Mouse (Mus musculus) midbrain, embryonic 15.5 days (tissue): ENCODE data around the gene Ulk4. TPM values are rescaled to one million over a fixed set of nuclear protein-coding genes. Genes with fewer than 3 reads are reported as not detected.

Source experiments
- ATAC-seq: fragments of 200-750 bp; cut with Nextera tagmentation; replicated peaks from 2 replicates; pipeline ENCODE4 v1.8.0; 2017; ENCODE audit warnings: moderate TSS enrichment
- H3K27ac ChIP-seq: fragments of 300-500 bp; sonication (generic); 2 replicates; pipeline ENCODE4 v1.5.1; 2015; ENCODE audit warnings: mild to moderate bottlenecking, inconsistent platforms
- H3K27me3 ChIP-seq: fragments of 300-500 bp; sonication (generic); replicated peaks from 2 replicates; pipeline ENCODE4 v1.6.1; 2015; ENCODE audit warnings: inconsistent platforms
- H3K36me3 ChIP-seq: fragments of 300-500 bp; sonication (generic); replicated peaks from 2 replicates; pipeline ENCODE4 v1.6.1; 2015; ENCODE audit warnings: inconsistent platforms
- H3K4me1 ChIP-seq: fragments of 300-500 bp; sonication (generic); 2 replicates; pipeline ENCODE4 v1.6.1; 2015; ENCODE audit warnings: inconsistent platforms
- H3K4me2 ChIP-seq: fragments of 300-500 bp; sonication (generic); 2 replicates; pipeline ENCODE4 v1.6.1; 2015; ENCODE audit warnings: inconsistent platforms, mild to moderate bottlenecking, moderate library complexity
- H3K4me3 ChIP-seq: fragments of 300-500 bp; sonication (generic); 2 replicates; pipeline ENCODE4 v1.5.1; 2015; ENCODE audit warnings: mild to moderate bottlenecking, inconsistent platforms
- H3K9ac ChIP-seq: fragments of 300-500 bp; sonication (generic); 2 replicates; pipeline ENCODE4 v1.6.1; 2015; ENCODE audit warnings: mild to moderate bottlenecking, inconsistent platforms
- H3K9me3 ChIP-seq: fragments of 300-500 bp; sonication (generic); 2 replicates; pipeline ENCODE4 v1.6.1; 2016; ENCODE audit warnings: inconsistent platforms
- WGBS: fragments of 180-500 bp; shearing (Covaris S2); methylation state at CpG from one replicate; pipeline ENCODE4 v1.1.7; 2015; ENCODE audit warnings: mixed read lengths; 5-methylcytosine and 5-hydroxymethylcytosine counted together
- polyA plus RNA-seq: library from polyadenylated mRNA; unstranded; fragments of >200 nt; fragmentation: Nextera tagmentation; extraction: Ambion mirVana; gene quantifications from 2 replicates; pipeline ENCODE4 v1.2.1, GENCODE M21; 2015

The Ulk4 gene
- polyA plus RNA-seq, 1 experiment from 2014 or later, result 92.9 TPM

GRCm38 (mm10) chr9:120961969-120962700, 314.9 kb downstream of the Ulk4 start:
- Histone ChIP-seq H3K4me2 (no peak overlapping the region), H3K9me3 (no peaks in the 10 kb centered on the region), H3K27ac (no peak overlapping the region), H3K27me3 (no peaks in the 10 kb centered on the region), H3K4me1 (peaks cover 14% of the 10 kb centered on the region), H3K4me3 (no peak overlapping the region), H3K36me3 (peaks cover 44% of the 10 kb centered on the region), H3K9ac (no peak overlapping the region)
- WGBS, result 80% methylated on average over 3 of the region's 3 CpGs
- no peak for ATAC-seq

DNA sequence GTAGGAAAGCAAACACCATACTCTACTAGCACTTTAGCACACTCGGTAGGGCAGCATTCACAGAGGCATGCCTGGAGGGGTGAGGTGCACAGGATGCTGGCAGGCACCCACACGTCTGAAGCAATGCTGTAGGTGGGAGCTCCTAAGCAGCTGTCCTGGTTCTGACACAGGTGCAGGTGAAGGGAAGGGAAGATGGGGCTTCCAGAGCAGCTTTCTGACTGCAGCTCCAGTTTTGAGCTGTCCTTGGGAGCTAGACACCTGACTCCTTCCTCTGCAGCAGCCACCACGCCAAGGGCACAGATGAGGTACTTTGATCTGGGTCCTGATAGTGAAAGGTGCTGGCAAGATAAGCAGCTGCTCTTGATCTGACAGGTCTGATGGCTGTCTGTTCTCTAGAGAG, 315.5 kb downstream of the Ulk4 start:
- Histone ChIP-seq H3K27me3 (no peaks in the 10 kb centered on the region), H3K9me3 (no peaks in the 10 kb centered on the region), H3K27ac (no peak overlapping the region; the same call in 1 of the 2 replicates), H3K4me1 (peaks cover 14% of the 10 kb centered on the region), H3K36me3 (peaks cover 51% of the 10 kb centered on the region), H3K4me3 (no peak overlapping the region), H3K4me2 (no peak overlapping the region), H3K9ac (no peak overlapping the region)
- WGBS, result 79% methylated on average over 3 of the region's 3 CpGs
- ATAC-seq, result no peak

DNA sequence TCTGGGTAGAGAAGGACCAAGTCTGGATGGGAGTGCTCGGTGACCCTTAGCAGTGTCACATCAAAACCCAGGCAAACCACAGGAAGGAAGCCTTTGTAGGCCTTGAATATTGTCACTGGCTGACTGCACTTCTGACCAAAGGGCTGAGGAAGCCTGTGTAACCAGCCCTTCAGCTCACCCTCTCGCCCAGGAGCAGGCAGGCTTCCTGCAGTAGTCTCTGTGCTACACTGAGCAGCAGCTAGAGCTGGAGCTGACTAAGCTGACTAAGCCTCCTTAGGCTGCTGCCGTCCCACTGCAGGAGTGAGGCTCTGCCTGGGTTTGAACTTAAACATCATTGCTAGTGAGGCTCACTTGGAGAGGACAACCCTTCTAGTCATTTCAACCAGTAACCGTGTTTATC, 316.4 kb downstream of the Ulk4 start:
- no peak for ATAC-seq
- Histone ChIP-seq H3K4me3 (no peak overlapping the region), H3K9ac (no peak overlapping the region), H3K36me3 (peaks cover 59% of the 10 kb centered on the region), H3K27me3 (no peaks in the 10 kb centered on the region), H3K4me2 (no peak overlapping the region), H3K27ac (peak overlapping the region; percentile 19; the same call in 1 of the 2 replicates), H3K4me1 (peaks cover 14% of the 10 kb centered on the region), H3K9me3 (no peaks in the 10 kb centered on the region)
- WGBS, result 80% methylated on average over 4 of the region's 4 CpGs

DNA sequence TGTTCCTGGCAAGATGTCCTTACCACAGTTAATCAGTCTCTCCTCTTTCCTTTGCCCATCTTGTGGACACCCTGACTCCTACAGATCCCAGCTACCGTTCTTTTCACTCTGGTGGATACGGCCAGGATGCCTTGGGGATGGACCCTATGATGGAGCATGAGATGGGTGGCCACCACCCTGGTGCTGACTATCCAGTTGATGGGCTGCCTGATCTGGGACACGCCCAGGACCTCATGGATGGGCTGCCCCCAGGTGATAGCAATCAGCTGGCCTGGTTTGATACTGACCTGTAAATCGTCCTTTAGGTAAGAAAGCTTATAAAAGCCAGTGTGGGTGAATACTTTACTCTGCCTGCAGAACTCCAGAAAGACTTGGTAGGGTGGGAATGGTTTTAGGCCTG, 317.8 kb downstream of the Ulk4 start:
- H3K27me3 ChIP-seq, result no peaks in the 10 kb centered on the region
- 80% methylated on average over 4 of the region's 4 CpGs for WGBS
- no peak for ATAC-seq

GRCm38 (mm10) chr9:120958560-120958959, 318.4 kb downstream of the Ulk4 start:
- no peak overlapping the region for H3K9ac ChIP-seq
- 74% methylated on average over 6 of the region's 6 CpGs for WGBS
- no peaks in the 10 kb centered on the region for H3K9me3 ChIP-seq
- no peak overlapping the region for H3K27ac ChIP-seq
- H3K4me2 ChIP-seq, result no peak overlapping the region
- peaks cover 80% of the 10 kb centered on the region for H3K36me3 ChIP-seq
- H3K4me3 ChIP-seq, result no peak overlapping the region
- H3K27me3 ChIP-seq, result no peaks in the 10 kb centered on the region
- ATAC-seq, result no peak
- H3K4me1 ChIP-seq, result peaks cover 12% of the 10 kb centered on the region

More for the DNA sequence above, 317.8 kb downstream of the Ulk4 start:
- H3K36me3 ChIP-seq, result peaks cover 73% of the 10 kb centered on the region
- no peak overlapping the region for H3K9ac ChIP-seq
- H3K27ac ChIP-seq, result 0 out of 2 replicates have a peak overlapping the region, but pooled peaks have one; percentile 3
- no peaks in the 10 kb centered on the region for H3K9me3 ChIP-seq
- H3K4me1 ChIP-seq, result peaks cover 14% of the 10 kb centered on the region
- H3K4me3 ChIP-seq, result no peak overlapping the region
- H3K4me2 ChIP-seq, result no peak overlapping the region

DNA sequence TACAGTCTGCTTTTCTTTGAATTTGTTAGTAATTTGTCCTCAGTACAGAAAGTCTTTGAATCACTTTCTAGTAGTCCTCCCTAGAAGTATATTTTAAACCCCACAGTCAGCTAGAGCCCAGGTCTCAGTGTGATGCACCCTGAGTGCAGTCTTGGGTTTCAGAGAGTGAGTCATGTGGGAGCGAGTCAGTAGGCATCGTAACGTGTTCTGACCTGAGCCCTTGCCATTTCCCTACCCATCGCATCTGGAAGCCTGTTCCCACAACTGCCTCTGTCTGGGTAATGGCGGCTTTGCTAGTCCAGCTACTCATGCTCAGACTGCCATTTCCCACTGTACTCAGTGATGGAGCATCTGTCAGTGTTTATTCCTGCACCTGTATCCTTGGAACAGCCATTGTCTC, 318.9 kb downstream of the Ulk4 start:
- Histone ChIP-seq H3K36me3 (peaks cover 85% of the 10 kb centered on the region), H3K9ac (no peak overlapping the region), H3K4me3 (no peak overlapping the region), H3K27me3 (no peaks in the 10 kb centered on the region), H3K4me2 (no peak overlapping the region), H3K4me1 (peaks cover 11% of the 10 kb centered on the region), H3K9me3 (no peaks in the 10 kb centered on the region), H3K27ac (no peak overlapping the region)
- 88% methylated on average over 5 of the region's 5 CpGs for WGBS
- no peak for ATAC-seq

DNA sequence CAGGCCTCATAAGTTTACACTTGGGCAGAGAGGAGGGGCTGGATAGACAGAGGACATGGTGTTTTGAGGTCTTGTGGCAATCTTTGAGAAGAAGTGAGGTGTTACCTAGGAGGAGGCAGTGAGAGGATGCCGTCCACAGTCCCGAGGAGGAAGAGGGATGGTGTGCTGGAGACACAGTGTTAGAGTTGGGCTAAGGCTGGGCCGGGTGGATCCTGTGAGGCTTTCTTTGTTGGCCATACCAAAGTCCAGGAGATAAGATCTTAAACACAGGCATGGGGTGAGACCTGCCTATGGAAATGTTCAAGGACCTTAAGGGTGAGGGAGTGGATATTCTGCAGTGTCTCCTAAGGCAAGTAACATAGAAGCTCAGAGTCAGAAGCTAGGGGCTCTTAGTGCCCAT, 325.1 kb downstream of the Ulk4 start:
- Histone ChIP-seq H3K4me2 (no peak overlapping the region), H3K9ac (no peak overlapping the region), H3K27ac (no peak overlapping the region), H3K27me3 (no peaks in the 10 kb centered on the region), H3K9me3 (no peaks in the 10 kb centered on the region), H3K4me1 (peaks cover 24% of the 10 kb centered on the region), H3K36me3 (peaks cover 68% of the 10 kb centered on the region), H3K4me3 (no peak overlapping the region)
- no peak for ATAC-seq
- 88% methylated on average over 3 of the region's 3 CpGs for WGBS

DNA sequence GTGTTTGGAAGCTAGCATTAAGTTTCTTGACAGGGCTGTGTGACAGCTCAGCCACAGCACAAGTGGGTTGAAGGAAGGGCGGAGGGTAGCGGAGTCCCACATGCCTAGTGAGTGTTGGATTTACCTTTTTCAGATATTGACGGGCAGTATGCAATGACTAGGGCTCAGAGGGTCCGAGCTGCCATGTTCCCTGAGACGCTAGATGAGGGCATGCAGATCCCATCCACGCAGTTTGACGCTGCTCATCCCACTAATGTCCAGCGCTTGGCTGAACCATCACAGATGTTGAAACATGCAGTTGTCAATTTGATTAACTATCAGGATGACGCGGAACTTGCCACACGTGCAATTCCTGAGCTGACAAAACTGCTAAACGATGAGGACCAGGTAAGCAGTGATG, 326.2 kb downstream of the Ulk4 start:
- H3K4me2 ChIP-seq, result no peak overlapping the region
- no peak overlapping the region for H3K27ac ChIP-seq
- peaks cover 56% of the 10 kb centered on the region for H3K36me3 ChIP-seq
- H3K27me3 ChIP-seq, result no peaks in the 10 kb centered on the region
- WGBS, result 96% methylated on average over 12 of the region's 12 CpGs
- no peak for ATAC-seq
- no peaks in the 10 kb centered on the region for H3K9me3 ChIP-seq
- peaks cover 34% of the 10 kb centered on the region for H3K4me1 ChIP-seq
- H3K4me3 ChIP-seq, result no peak overlapping the region
- no peak overlapping the region for H3K9ac ChIP-seq

DNA sequence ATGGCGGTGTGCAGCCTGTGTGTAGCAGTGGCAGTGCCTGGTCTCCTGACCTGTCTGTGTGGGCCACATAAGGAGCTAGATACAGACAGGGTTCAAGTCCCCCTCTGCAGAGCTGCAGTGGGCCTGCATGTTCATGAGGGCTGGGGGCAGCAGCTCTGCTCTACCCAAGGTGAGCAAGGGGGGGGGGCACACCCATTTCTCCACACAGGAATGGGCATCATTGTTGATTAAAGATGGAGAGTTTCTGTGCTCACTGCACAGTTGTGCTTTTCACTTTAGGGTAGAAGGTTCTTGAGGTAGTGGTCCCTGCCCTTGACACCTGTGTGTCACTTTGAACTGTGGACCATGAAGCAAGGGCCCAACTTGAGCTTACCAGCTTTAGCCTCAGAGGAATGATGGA, 328.2 kb downstream of the Ulk4 start:
- Histone ChIP-seq H3K4me3 (no peak overlapping the region), H3K9ac (no peak overlapping the region), H3K27me3 (no peaks in the 10 kb centered on the region), H3K9me3 (no peaks in the 10 kb centered on the region), H3K27ac (no peak overlapping the region), H3K4me2 (no peak overlapping the region), H3K36me3 (peaks cover 36% of the 10 kb centered on the region), H3K4me1 (peaks cover 48% of the 10 kb centered on the region)
- 100% methylated on average over 1 of the region's 1 CpGs for WGBS
- no peak for ATAC-seq

DNA sequence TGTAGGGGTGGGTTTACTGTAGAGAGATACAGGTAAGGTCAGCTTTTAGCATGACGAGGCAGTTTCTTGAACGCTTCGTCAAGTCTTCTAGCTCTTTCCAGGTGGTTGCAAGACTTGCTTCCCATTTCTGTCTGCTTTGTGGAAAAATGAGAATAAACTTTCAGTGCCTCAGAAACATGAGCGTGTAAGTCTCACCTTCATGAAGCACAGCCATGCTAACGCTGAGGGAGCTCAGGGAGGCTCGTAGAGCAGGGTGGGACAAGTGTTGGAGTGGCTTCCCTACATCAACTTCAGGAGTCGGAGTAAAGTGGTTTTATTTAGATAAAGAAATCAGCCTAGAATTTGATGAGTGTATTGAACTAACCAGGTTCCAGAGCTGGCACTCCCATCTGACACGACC, 330.9 kb downstream of the Ulk4 start:
- ATAC-seq, result no peak
- H3K4me3 ChIP-seq, result no peak overlapping the region
- H3K4me2 ChIP-seq, result no peak overlapping the region
- no peaks in the 10 kb centered on the region for H3K9me3 ChIP-seq
- H3K4me1 ChIP-seq, result peaks cover 73% of the 10 kb centered on the region
- H3K9ac ChIP-seq, result no peak overlapping the region
- 84% methylated on average over 8 of the region's 8 CpGs for WGBS
- H3K27ac ChIP-seq, result no peak overlapping the region
- H3K36me3 ChIP-seq, result peaks cover 10% of the 10 kb centered on the region; the same call in 1 of the 2 replicates
- no peaks in the 10 kb centered on the region for H3K27me3 ChIP-seq

DNA sequence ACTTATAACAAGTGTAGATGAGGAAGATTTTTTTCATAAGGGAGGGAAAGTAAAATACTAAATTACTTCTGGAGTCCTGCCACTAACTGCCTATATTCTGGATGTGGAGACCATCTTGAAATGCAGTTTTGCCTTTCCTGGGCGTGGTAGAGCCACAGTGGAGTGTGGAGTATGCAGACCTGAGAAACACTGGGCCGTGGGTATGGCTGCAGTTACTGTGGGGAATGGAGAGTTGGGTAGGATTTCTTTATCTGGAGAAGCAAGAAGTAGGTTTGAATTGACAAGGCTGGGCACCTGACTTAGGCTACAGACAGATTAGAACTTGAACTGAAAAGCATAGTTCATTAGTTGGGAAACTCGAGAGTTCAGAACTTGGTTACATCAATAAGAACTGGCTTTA, 332.8 kb downstream of the Ulk4 start:
- no peaks in the 10 kb centered on the region for H3K36me3 ChIP-seq
- no peaks in the 10 kb centered on the region for H3K27me3 ChIP-seq
- peaks cover 90% of the 10 kb centered on the region for H3K4me1 ChIP-seq
- ATAC-seq, result no peak
- 78% methylated on average over 3 of the region's 3 CpGs for WGBS
- no peak overlapping the region for H3K27ac ChIP-seq
- no peak overlapping the region for H3K4me3 ChIP-seq
- no peaks in the 10 kb centered on the region for H3K9me3 ChIP-seq
- no peak overlapping the region for H3K9ac ChIP-seq
- no peak overlapping the region for H3K4me2 ChIP-seq

DNA sequence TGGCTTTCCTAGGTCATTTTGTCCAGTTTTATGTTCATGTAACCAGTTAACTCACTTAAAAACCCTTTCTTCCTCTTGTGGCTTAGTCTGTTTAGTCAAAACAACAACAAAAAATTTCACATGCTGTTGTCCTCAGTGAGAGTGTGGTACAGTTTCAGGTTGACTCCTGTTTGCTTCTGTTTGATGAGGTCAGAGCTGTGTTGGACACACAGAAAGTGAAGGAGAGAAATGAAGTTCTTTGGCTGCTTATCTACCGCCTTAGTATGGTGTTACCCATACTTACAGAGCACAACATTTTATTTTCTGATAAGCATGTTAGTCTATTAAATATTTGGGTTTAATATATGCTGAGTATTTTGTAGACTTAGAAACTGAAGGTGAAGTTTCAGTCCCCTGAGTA, 333.2 kb downstream of the Ulk4 start:
- no peaks in the 10 kb centered on the region for H3K9me3 ChIP-seq
- H3K36me3 ChIP-seq, result no peaks in the 10 kb centered on the region
- H3K4me3 ChIP-seq, result no peak overlapping the region
- WGBS, result 90% methylated on average over 1 of the region's 1 CpGs
- H3K4me1 ChIP-seq, result peaks cover 90% of the 10 kb centered on the region
- no peak overlapping the region for H3K9ac ChIP-seq
- no peak overlapping the region for H3K27ac ChIP-seq
- no peak overlapping the region for H3K4me2 ChIP-seq
- no peak for ATAC-seq
- H3K27me3 ChIP-seq, result no peaks in the 10 kb centered on the region

- WGBS, result 90% methylated on average over 3 of the region's 3 CpGs
- Histone ChIP-seq H3K27ac (no peak overlapping the region), H3K4me3 (no peak overlapping the region), H3K36me3 (no peaks in the 10 kb centered on the region), H3K9ac (no peak overlapping the region), H3K4me1 (peaks cover 92% of the 10 kb centered on the region), H3K27me3 (no peaks in the 10 kb centered on the region), H3K9me3 (no peaks in the 10 kb centered on the region), H3K4me2 (no peak overlapping the region)
- no peak for ATAC-seq
Measured at GRCm38 (mm10) chr9:120940858-120941257, 336.1 kb downstream of the Ulk4 start.
